Mouse (Mus musculus) embryonic fibroblast, embryonic 13.5 days (primary cell): ENCODE data around the gene Rap1gds1. TPM values are rescaled to one million over a fixed set of nuclear protein-coding genes. Genes with fewer than 3 reads are reported as not detected.

Experiments used
- H3K27ac ChIP-seq: 2 replicates; pipeline ENCODE4 v1.5.1; 2012; ENCODE audit warnings: low read length, control low read depth, inconsistent platforms; ENCODE audit not compliant: insufficient read depth
- H3K4me1 ChIP-seq: 2 replicates; pipeline ENCODE4 v1.6.1; 2011; ENCODE audit warnings: low read length; ENCODE audit not compliant: control insufficient read depth, insufficient read depth
- H3K4me3 ChIP-seq: 2 replicates; pipeline ENCODE4 v1.5.1; 2011; ENCODE audit warnings: mild to moderate bottlenecking, control low read depth, low read length; ENCODE audit not compliant: insufficient read depth
- CTCF ChIP-seq: IDR thresholded peaks from 2 replicates; pipeline ENCODE4 v1.5.1; 2011; ENCODE audit warnings: mild to moderate bottlenecking, control low read depth, low read length, moderate library complexity, borderline replicate concordance; ENCODE audit not compliant: insufficient read depth
- POLR2A ChIP-seq: IDR thresholded peaks from 2 replicates; pipeline ENCODE4 v1.6.1; 2011; ENCODE audit warnings: low read depth, mild to moderate bottlenecking, control low read depth, low read length, moderate library complexity
- polyA plus RNA-seq: library from polyadenylated mRNA; stranded (reverse); fragments of >200 nt; gene quantifications from 2 replicates; pipeline ENCODE4 v1.2.4, GENCODE M21; 2011; ENCODE audit warnings: low read depth; ENCODE audit not compliant: missing spikeins, insufficient read length

The Rap1gds1 gene
- polyA plus RNA-seq, 1 experiment, result 91.4 TPM

DNA sequence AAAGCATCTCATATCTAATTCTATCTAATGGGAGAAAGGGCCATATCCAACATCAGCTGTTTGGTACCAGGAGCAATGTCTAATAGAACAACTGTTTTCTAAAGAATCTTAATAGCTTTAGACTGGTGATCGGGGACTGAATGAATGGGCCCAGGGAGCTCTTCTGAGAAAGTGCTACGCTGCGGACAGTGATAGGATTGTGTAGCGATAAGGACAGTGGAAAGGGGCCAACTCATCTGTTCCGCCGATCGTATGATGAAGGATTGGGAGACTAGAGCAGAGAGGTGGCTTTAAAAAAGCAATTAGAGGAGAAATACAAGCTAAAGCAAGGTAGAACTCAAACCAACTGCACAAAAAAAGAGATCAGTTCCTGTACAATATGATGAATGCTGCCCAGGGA lies 20.9 kb upstream of the Rap1gds1 start:
- no peak for TF ChIP-seq POLR2A
- TF ChIP-seq CTCF, result no peak
- Histone ChIP-seq H3K4me1 (no peaks in the 10 kb centered on the region), H3K27ac (no peak overlapping the region), H3K4me3 (no peak overlapping the region)

DNA sequence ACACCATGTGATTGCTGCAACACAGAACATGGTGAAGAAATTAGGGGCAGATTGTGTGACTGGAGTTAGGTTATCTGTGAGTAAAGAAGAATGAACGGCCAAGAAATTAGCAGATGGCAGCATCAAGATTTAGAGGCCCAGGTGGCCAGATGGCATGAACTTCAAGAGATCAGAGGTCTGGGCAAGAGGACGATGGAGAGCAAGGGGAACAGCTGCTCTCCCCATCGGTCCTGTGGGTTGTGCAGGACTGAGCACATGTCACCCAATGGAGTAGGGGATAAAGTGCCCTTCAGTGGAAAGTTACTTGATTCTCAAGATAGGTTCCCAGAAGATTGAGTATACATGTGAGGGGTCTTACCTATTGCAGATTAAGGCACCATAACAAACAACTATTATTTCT lies 13.5 kb upstream of the Rap1gds1 start:
- TF ChIP-seq POLR2A (no peak), CTCF (no peak)
- Histone ChIP-seq H3K4me3 (no peak overlapping the region), H3K27ac (no peak overlapping the region), H3K4me1 (no peaks in the 10 kb centered on the region)

DNA sequence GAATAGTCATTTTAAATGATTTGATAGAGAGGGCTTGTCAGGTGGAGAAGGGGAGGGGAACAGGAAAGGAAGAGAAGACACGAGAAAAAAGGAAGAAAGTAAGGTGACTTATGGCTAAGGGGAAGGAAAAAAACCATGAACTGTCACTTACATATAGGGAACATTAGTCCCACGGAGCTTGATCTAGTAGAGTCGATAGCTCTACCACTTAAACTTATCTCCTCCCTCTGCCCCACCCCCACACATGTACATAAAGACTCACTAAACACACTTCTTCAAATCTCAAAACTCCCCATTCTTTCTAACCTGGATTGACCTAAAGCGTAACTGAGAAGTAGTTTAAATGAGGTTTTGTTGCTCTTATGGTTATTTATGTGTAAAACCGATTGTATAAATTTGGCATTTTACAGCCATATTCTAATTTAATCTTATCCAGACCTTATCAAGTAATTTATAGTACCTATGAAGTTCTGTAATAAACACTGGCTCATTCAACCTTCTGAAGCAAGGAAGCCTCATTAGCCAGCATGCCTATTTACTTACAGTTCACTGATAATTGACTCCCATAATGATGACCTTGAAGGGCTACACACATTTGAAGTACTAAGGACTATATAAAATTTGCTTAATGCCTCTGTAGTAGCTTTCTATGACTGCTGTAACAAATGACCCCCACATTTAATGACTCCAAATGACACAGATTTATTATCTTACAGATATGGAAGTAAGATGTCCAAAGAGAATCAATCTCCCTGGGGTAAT lies 9.0 kb upstream of the Rap1gds1 start:
- TF ChIP-seq POLR2A, result no peak
- no peak for TF ChIP-seq CTCF
- no peak overlapping the region for H3K4me3 ChIP-seq

DNA sequence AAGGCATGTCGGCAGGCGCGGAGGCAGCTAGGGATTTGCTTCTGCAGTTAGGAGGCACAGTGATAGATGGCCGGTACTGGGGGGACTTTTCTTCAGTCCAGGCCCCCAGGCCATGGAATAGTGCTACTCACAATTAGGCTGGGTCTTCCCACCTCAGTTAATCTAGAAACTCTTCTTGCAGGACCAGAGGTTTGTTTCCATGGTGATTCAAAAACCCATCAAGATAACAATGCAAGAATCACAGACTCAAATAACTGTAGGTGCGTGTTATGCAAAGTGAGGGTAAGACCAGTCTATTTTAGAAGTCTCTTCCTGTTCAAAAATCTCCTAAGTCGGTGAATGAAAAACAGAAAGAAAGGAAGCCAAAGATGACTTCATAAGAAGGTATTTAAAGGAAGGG lies 4.8 kb upstream of the Rap1gds1 start:
- no peaks in the 10 kb centered on the region for H3K4me1 ChIP-seq
- H3K4me3 ChIP-seq, result no peak overlapping the region
- no peak overlapping the region for H3K27ac ChIP-seq
- TF ChIP-seq CTCF (no peak), POLR2A (no peak)

More for the DNA sequence above, 9.0 kb upstream of the Rap1gds1 start:
- H3K4me1 ChIP-seq, result no peaks in the 10 kb centered on the region
- no peak overlapping the region for H3K27ac ChIP-seq

DNA sequence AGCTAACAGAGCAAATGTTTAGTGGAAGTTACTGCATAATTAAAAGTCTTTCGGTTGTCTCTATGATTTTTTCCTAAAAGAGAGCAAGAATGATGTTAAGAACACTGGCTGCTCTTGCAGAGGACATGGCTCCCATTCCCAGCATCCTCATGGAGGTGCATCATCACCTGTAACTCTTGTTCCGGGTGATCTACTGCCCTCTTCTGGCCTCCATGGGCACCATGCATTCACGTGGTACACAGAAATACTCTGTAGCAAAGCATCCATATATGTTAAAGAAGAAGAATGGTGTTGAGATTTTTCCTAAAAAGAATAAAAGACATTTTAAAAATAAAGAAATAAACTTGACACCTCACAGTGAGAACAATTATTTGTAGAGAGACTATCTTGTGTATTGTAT lies 3.0 kb upstream of the Rap1gds1 start:
- no peaks in the 10 kb centered on the region for H3K4me1 ChIP-seq
- TF ChIP-seq POLR2A (no peak), CTCF (no peak)
- no peak overlapping the region for H3K4me3 ChIP-seq
- no peak overlapping the region for H3K27ac ChIP-seq

DNA sequence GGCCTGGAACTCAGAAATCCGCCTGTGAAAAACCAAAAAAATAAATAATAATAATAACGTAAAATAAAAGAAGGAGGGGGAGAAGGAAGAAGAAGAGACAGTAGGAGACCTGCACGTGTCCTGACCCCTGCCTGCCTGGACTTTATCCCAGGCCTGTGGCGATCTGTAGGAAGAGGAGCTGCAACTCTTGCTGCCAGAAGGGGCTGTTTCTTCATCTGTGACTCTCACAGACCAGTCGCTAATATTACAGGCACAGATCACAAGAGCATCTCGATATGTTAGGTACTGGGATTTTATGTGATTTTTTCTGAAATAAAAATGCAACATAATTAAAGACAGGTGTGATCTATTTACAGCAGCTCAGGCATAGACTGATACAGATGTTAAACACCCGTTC lies 1.1 kb upstream of the Rap1gds1 start:
- peak overlapping the region; percentile 78 for H3K4me3 ChIP-seq
- H3K4me1 ChIP-seq, result no peaks in the 10 kb centered on the region
- TF ChIP-seq POLR2A, result no peak
- TF ChIP-seq CTCF, result no peak
- H3K27ac ChIP-seq, result 0 out of 2 replicates have a peak overlapping the region, but pooled peaks have one; percentile 74

DNA sequence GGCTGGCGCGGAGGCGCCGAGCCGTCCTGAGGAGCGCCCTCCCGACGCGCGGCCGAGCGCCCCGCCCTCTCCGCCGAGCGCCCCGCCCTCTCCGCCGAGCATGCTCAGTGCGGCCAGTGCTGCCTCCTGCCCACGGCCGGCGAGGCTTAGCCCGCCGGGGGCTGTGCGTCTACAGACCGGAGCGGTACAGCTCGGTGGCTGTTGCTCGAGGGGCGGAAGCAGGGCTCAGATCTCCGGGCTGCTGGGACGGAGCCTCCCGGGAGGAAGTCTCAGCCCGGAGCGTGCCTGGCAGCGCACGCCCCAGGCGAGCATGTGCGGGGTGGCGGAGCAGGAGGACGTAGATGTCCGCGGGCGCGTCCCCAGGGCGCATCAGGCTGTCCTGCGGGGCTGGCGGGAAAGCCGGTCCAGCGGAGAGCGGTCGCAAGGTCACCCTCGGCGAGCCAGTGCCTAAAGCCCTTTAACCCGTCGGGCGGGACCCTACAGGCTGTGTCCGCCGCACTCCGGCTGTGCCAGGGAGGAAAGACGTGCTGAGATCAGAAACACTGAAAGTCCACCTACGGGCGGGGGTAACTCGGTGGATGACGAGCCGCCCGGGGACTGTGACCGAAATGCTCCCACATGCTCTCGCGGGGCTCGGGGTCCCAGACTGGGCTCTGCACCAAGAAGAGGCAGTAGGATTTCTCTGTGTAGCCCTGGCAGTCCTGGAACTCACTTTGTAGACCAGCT lies 495 bp upstream of the Rap1gds1 start:
- no peaks in the 10 kb centered on the region for H3K4me1 ChIP-seq
- H3K4me3 ChIP-seq, result peak overlapping the region; percentile 78
- peak; percentile 97 for TF ChIP-seq POLR2A
- no peak for TF ChIP-seq CTCF
- H3K27ac ChIP-seq, result peak overlapping the region; percentile 74

DNA sequence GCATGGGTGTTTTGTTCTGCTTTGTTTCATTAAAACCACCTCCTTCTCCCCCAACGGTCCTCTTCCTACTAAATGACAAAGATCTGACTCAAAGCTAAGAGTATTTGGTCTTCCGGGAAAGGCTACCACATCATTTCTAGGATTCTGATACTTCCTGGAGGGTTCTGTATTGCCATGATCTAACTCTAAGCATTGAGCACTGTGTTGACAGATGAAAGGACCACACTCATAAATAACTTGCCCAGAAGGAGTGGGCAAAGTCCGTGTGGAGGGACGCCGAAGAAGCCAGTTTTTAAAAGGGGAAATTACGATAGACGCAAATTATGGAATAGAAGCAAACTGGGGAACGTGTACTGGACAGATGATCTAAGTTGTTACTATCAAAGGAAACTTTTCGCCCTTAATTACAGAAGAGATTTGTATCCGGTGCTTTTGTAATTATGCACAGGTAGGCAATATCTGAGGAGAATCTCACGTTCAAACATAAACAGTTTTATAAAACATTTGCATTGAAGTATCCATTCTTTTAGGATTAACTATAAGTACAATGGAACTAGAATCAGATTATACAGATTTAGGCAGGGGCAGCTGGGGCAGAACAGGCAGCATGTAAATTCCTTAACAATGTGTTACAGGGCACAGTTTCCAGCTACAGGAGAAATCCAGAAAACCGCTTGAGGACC lies 1.1 kb downstream of the Rap1gds1 start:
- H3K27ac ChIP-seq, result peak overlapping the region; percentile 92
- peak overlapping the region; percentile 95 for H3K4me3 ChIP-seq
- no peaks in the 10 kb centered on the region for H3K4me1 ChIP-seq
- TF ChIP-seq POLR2A, result no peak
- TF ChIP-seq CTCF, result no peak

DNA sequence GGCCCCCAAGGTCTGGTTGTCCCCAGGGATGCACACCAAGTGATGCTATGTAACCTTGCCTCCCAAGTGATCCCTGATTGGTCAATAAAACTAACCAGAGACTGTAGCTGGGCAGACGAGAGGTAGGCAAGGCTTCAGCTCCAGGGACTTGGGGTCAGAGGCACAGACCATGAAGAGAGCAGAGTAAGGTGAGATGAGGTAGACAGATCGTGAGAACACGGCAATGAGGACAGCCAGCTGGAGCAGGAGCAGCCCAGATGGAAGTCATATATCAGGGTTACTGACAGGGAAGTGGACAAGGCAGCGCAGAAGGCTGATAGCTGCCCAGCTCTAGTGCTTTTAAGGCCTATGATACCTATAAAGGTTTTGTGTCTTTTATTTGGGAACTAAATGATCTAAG lies 5.5 kb downstream of the Rap1gds1 start:
- TF ChIP-seq CTCF (no peak), POLR2A (no peak)
- Histone ChIP-seq H3K27ac (no peak overlapping the region), H3K4me3 (no peak overlapping the region), H3K4me1 (peaks cover 7% of the 10 kb centered on the region; the same call in 1 of the 2 replicates)
